Mouse (Mus musculus) midbrain, embryonic 16.5 days (tissue): ENCODE measurements around the gene Spib. TPM values are rescaled to one million over a fixed set of nuclear protein-coding genes. Genes with fewer than 3 reads are reported as not detected.

Source experiments
- ATAC-seq: fragments of 200-750 bp; cut with Nextera tagmentation; 2 replicates; pipeline ENCODE4 v1.8.0; 2017; ENCODE audit warnings: moderate TSS enrichment
- H3K27ac ChIP-seq: fragments of 300-500 bp; sonication (generic); 2 replicates; pipeline ENCODE4 v1.5.1; 2014; ENCODE audit warnings: mild to moderate bottlenecking, low read length, mixed read lengths
- H3K27me3 ChIP-seq: fragments of 300-500 bp; sonication (generic); 2 replicates; pipeline ENCODE4 v1.6.1; 2014; ENCODE audit warnings: low read depth, low read length, mixed read lengths; ENCODE audit not compliant: control insufficient read depth, insufficient read depth
- H3K36me3 ChIP-seq: fragments of 300-500 bp; sonication (generic); 2 replicates; pipeline ENCODE4 v1.6.1; 2014; ENCODE audit warnings: mild to moderate bottlenecking, low read length, moderate library complexity, mixed read lengths; ENCODE audit not compliant: control insufficient read depth, insufficient read depth
- H3K4me1 ChIP-seq: fragments of 300-500 bp; sonication (generic); 2 replicates; pipeline ENCODE4 v1.6.1; 2014; ENCODE audit warnings: mild to moderate bottlenecking, low read length, mixed read lengths; ENCODE audit not compliant: control insufficient read depth, insufficient read depth
- H3K4me2 ChIP-seq: fragments of 300-500 bp; sonication (generic); 2 replicates; pipeline ENCODE4 v1.6.1; 2014; ENCODE audit warnings: mild to moderate bottlenecking, low read length, mixed read lengths
- H3K4me3 ChIP-seq: fragments of 300-500 bp; sonication (generic); 2 replicates; pipeline ENCODE4 v1.5.1; 2014; ENCODE audit warnings: low read depth, mild to moderate bottlenecking, low read length, moderate library complexity, mixed read lengths
- H3K9ac ChIP-seq: fragments of 300-500 bp; sonication (generic); 2 replicates; pipeline ENCODE4 v1.6.1; 2014; ENCODE audit warnings: low read depth, low read length, mixed read lengths
- H3K9me3 ChIP-seq: fragments of 300-500 bp; sonication (generic); replicated peaks from 2 replicates; pipeline ENCODE4 v1.6.1; 2014; ENCODE audit warnings: mild to moderate bottlenecking, low read length, mixed read lengths; ENCODE audit not compliant: control insufficient read depth, poor library complexity, severe bottlenecking
- WGBS: fragments of 180-500 bp; shearing (Covaris S2); extraction: QIAGEN DNeasy Blood & Tissue Kit; methylation state at CpG from one replicate; pipeline ENCODE4 v1.1.7; 2014; 5-methylcytosine and 5-hydroxymethylcytosine counted together
- polyA plus RNA-seq: library from polyadenylated mRNA; unstranded; fragments of >200 nt; fragmentation: Nextera tagmentation; extraction: Ambion mirVana; gene quantifications from 2 replicates; pipeline ENCODE4 v1.2.1, GENCODE M21; 2015

The Spib gene
- polyA plus RNA-seq, result not detected in 2 replicates

DNA sequence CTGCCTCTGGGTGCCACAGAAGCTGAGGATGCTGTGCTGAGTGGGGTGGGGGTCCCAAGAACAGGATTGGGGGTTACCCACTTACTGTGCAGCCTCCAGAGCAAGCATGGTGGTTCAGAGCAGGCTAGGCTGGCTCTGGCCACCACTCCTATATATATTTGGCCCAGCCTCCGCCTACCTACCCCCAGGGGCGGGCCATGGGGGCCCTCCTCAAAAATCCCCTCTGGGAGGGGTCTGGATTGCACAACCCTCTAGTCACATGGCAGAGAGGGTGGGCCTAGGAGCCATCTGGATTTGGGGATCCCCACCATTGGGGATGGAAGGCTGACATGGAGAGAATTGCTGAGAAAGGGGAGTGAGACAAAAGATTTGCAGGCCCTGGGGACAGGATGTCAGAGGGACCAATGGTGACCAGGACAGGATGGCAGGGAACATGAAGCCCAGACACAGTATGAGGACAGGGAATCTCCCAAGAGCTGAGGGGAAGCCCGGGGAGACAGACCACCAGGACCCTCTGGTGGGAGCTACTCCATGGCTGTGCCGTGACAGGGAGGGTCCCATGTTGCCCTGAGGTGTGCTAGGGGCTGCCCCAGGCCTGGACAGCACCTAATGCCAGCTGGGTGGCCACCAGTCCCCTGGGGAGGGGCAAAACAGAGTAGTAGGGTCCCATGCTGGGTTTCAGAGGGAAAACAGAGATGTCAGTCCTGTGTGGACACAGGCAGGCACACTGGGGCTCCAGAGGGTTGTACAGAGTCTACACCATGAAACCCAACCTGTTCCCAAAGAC is at the start of gene Spib:
Gene Spib (minus strand): TSS at position 126 of the 787 bp plus-strand sequence.
- Histone ChIP-seq H3K9me3 (no peaks in the 10 kb centered on the region), H3K9ac (no peak within 1 kb of the TSS), H3K4me1 (no peaks in the 10 kb centered on the region), H3K36me3 (no peaks in the 10 kb centered on the region), H3K4me2 (no peak within 1 kb of the TSS), H3K27ac (no peak within 1 kb of the TSS), H3K27me3 (peaks cover 5% of the 10 kb centered on the region; the same call in 1 of the 2 replicates), H3K4me3 (no peak within 1 kb of the TSS)
- no peak for ATAC-seq
- 93% methylated on average over 4 of the region's 4 CpGs for WGBS

DNA sequence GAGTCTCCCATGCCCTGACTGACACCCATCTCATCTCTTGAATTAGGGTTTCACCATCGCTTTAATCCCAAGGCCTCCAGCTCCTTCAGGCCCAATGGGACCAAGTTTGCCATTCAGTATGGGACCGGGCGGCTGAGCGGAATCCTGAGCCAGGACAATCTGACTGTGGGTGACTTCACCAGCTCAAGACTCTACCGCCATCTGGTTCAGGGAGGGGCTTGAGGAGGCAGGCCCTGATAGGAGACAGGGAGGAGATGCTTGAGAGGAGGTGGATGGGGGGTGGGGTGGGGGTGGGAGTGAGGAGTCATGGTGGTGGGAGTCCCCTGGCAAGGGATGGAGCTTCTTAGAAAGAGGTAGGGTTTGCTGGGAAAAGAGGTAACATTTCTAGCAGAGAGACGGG is 49.8 kb upstream of the Spib start:
- Histone ChIP-seq H3K9me3 (no peaks in the 10 kb centered on the region), H3K36me3 (no peaks in the 10 kb centered on the region), H3K4me1 (no peaks in the 10 kb centered on the region), H3K4me3 (no peak overlapping the region), H3K4me2 (no peak overlapping the region), H3K9ac (no peak overlapping the region), H3K27me3 (no peaks in the 10 kb centered on the region), H3K27ac (no peak overlapping the region)
- no peak for ATAC-seq
- 85% methylated on average over 6 of the region's 6 CpGs for WGBS

DNA sequence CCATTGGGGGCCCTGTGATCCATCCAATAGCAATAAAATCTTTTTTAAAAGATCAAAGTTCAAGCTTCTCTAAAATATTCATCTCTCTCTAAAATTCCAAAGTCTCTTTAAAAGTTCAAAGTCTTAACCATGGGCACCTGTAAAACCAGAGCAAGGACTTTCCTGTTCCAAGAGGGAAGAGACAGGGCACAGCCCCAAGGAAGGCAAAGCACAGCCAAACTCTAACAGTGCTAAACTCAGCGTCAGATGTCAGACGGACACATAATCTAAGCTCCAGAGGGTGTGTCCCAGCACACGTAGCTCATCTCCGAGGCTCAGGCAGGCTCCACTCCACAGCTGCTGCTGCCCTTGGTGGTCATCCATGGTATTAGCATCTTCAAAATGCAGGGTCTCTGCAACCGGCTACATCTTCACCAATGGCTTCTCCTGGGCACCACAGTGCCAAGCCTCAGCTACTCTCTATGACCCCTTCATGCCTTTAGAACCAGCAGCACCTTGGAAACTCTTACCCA is 44.5 kb upstream of the Spib start:
- 54% methylated on average over 5 of the region's 5 CpGs for WGBS

DNA sequence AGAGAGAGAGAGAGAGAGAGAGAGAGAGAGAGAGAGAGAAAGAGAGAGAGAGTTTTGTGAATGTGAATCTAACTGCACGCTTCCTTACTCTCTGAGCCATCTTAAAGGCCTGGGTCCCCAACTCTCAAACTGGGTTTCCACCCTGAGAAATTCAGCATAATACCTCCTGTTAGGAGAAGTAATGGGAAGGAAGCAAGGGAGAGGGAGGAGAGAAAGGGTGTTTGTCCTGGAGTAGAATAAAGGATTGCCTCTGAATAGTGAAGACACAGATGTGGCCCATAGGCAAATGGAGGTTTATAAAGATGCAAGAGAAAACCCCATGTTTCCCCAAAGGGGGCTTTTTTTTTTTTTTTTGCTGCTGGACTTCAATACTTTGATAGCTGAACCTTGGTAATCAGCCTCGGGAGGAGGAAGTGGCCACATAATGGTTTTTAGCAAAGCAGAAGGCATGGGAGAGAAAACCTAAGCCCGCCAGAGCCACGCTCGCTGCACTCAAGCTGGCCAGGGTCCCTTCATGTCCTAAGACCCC is 41.1 kb upstream of the Spib start:
- Histone ChIP-seq H3K27me3 (no peaks in the 10 kb centered on the region), H3K4me2 (no peak overlapping the region), H3K36me3 (no peaks in the 10 kb centered on the region), H3K27ac (no peak overlapping the region), H3K4me1 (no peaks in the 10 kb centered on the region), H3K9me3 (no peaks in the 10 kb centered on the region), H3K4me3 (no peak overlapping the region), H3K9ac (no peak overlapping the region)
- WGBS, result 67% methylated on average over 5 of the region's 5 CpGs
- no peak for ATAC-seq

More for the DNA sequence above, 44.5 kb upstream of the Spib start:
- no peak for ATAC-seq
- H3K36me3 ChIP-seq, result no peaks in the 10 kb centered on the region
- H3K27me3 ChIP-seq, result no peaks in the 10 kb centered on the region
- no peak overlapping the region for H3K4me3 ChIP-seq
- H3K4me2 ChIP-seq, result no peak overlapping the region
- no peak overlapping the region for H3K9ac ChIP-seq
- no peaks in the 10 kb centered on the region for H3K9me3 ChIP-seq
- H3K27ac ChIP-seq, result no peak overlapping the region
- no peaks in the 10 kb centered on the region for H3K4me1 ChIP-seq

DNA sequence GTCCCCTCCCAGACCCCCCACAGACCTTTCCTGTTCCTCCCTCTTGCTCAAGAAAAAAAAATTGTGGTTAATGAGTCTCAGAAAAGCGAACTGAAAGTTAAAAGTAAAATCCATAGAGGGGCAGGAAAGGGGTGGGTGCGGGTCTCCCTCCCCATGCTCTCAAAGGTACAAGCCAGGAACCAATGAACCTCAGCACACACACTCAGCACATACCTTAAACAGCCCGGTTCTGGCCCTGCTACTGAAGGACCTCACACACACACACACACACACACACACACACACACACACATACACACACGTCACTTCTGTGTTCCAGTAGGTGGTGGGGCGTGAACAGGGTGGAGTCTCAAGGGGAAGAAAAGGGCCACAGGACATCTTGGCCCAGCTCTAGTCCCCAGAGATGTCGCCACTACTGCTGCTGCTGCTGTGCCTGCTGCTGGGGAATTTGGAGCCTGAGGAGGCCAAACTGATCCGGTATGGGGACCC is 40.4 kb upstream of the Spib start, which contains the start of gene Napsa:
Gene Napsa (plus strand): TSS at position 168 of the 489 bp plus-strand sequence.
- no peak within 1 kb of the TSS for H3K4me2 ChIP-seq
- no peaks in the 10 kb centered on the region for H3K9me3 ChIP-seq
- H3K27me3 ChIP-seq, result no peaks in the 10 kb centered on the region
- H3K4me1 ChIP-seq, result no peaks in the 10 kb centered on the region
- H3K27ac ChIP-seq, result no peak within 1 kb of the TSS
- H3K4me3 ChIP-seq, result no peak within 1 kb of the TSS
- no peak within 1 kb of the TSS for H3K9ac ChIP-seq
- 32% methylated on average over 7 of the region's 7 CpGs for WGBS
- H3K36me3 ChIP-seq, result no peaks in the 10 kb centered on the region
- ATAC-seq, result no peak

DNA sequence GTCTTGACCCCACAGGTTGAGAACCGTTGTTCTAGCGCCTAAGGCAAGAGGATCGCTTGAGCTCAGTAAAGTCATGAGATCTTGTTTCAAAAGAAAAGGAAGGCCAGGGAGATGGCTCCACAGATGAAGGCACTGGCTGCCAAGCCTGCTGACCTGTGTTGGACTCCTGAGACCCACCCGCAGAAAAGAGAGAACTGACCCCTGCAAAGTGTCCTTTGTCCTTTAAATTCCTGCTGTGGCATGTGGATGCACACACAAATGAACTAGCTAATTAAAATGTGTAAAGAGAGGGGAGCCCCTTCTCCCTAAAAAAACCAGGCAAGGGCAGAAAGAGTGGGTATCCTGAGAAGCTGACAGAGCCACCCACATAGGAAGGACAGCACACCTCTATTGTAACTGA is 39.9 kb upstream of the Spib start:
- Histone ChIP-seq H3K27me3 (no peaks in the 10 kb centered on the region), H3K4me2 (no peak overlapping the region), H3K9me3 (no peaks in the 10 kb centered on the region), H3K36me3 (no peaks in the 10 kb centered on the region), H3K4me1 (no peaks in the 10 kb centered on the region), H3K9ac (no peak overlapping the region), H3K27ac (no peak overlapping the region), H3K4me3 (no peak overlapping the region)
- WGBS, result 40% methylated on average over 4 of the region's 4 CpGs
- no peak for ATAC-seq

DNA sequence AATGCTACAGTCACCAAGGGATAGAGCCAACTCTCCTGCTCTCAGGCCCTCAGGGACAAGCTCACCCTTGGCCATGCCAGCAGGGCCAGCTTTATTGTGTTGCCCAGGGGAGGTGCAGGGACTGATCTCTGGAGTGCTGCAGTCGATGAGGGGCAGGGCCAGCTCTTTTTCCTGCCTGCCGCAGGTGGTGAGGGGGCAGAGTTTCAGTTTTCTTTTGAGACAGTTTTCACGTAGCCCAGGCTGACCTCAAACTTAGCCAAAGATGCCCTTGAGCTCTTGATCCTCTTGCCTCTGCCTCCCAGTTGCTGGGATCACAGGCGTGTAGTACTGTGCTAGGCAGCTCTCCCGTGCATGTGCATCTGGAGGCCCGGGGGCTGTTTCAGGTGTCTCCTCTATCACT is 39.1 kb upstream of the Spib start:
- H3K9ac ChIP-seq, result no peak overlapping the region
- H3K4me3 ChIP-seq, result no peak overlapping the region
- H3K4me1 ChIP-seq, result no peaks in the 10 kb centered on the region
- WGBS, result 88% methylated on average over 6 of the region's 6 CpGs
- no peaks in the 10 kb centered on the region for H3K27me3 ChIP-seq
- H3K27ac ChIP-seq, result no peak overlapping the region
- no peaks in the 10 kb centered on the region for H3K9me3 ChIP-seq
- no peak overlapping the region for H3K4me2 ChIP-seq
- no peak for ATAC-seq
- H3K36me3 ChIP-seq, result no peaks in the 10 kb centered on the region

DNA sequence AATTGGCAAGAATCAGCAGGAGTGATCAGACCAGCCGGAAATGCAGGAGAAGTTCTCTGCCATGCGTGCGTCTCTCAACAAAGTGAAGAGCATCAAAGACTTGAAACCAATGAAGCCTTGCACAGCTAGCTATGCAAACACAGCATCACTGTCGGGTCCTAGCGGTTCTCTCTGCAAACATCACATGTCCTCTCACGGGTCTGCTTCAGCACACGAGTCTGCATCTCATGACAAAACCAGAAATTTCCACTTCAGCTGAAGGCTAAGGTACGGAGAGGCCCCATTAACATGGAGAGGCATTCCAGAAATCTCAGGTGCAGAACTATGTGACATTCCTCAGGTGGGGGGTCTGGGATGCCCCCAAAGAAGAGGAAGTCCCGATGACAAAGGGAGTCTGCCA is 36.9 kb upstream of the Spib start:
- H3K4me3 ChIP-seq, result no peak overlapping the region
- WGBS, result 72% methylated on average over 9 of the region's 9 CpGs
- H3K4me2 ChIP-seq, result no peak overlapping the region
- H3K27ac ChIP-seq, result no peak overlapping the region
- H3K27me3 ChIP-seq, result no peaks in the 10 kb centered on the region
- H3K9me3 ChIP-seq, result no peaks in the 10 kb centered on the region
- H3K4me1 ChIP-seq, result no peaks in the 10 kb centered on the region
- ATAC-seq, result no peak
- H3K36me3 ChIP-seq, result no peaks in the 10 kb centered on the region
- H3K9ac ChIP-seq, result no peak overlapping the region

DNA sequence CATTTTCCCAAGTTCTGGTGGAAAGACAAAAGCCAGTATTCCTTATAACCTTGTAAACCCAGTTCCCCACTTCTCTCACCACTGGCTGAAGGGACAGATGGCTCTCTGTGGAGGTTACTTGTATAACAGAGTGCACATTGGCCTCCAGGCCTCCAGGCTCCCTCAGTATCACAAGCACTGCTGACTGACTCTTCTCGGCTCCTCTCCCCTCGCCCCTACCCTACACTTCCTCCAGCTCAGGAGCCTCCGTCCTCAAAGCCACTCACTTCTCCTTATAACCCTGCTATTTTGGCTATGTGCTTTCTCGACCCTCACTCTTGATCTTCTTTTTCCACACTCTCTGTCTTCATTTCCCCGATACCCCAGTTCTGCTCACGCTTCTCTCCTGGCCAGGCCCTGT is 33.5 kb upstream of the Spib start:
- Histone ChIP-seq H3K36me3 (no peaks in the 10 kb centered on the region), H3K4me1 (no peaks in the 10 kb centered on the region), H3K4me3 (no peak overlapping the region), H3K4me2 (no peak overlapping the region), H3K9ac (no peak overlapping the region), H3K27me3 (no peaks in the 10 kb centered on the region), H3K27ac (no peak overlapping the region), H3K9me3 (no peaks in the 10 kb centered on the region)
- WGBS, result 77% methylated on average over 6 of the region's 6 CpGs
- no peak for ATAC-seq
